Mouse (Mus musculus): Measurements from ENCODE around the gene Cnih1. TPM values are rescaled to one million over a fixed set of nuclear protein-coding genes. Genes with fewer than 3 reads are reported as not detected.
A peak's percentile ranks its signal among the peaks of the same experiment; 100 is the strongest.

Gene Cnih1
- polyA plus RNA-seq, 1 experiment from 2014 or later, result 178 TPM

DNA sequence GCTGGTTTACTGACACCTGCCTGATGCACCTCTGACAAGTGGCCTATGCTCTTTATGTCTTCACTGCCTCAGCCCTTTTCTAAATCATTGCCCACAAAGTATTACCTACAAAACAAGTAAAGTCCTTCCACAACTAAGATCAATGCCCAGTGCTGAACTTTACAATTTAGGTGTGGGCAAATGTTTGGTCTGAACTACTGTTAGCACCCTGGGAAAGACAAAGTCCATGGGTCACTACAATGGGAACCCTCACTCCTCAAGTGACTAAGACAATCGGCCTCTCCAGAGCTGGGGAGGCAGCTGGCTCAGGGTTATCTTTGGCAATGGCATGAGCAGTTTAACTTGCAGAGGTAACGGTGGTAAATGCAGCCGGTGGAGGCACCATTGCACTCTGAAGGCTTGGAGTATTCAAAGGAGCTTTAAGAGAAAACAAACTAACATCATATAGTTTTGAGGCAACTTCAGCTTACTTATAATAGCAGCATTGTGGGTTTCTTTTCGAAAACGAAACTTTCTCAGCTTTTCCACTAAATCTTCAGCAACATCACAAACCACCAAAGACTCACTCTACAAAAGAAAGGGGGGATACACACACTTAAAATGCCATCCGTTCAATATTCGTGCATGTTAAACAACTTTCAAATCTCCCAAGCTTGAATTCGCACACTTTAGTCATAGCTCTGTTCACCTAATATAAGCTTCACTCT is 28.9 kb upstream of the Cnih1 start:
- Histone ChIP-seq H3K4me1 (peaks cover 15% of the 10 kb centered on the region), H3K9me3 (no peaks in the 10 kb centered on the region), H3K27ac (replicated peaks) (no peak overlapping the region), H3K27me3 (no peaks in the 10 kb centered on the region), H3K4me2 (replicated peaks) (no peak overlapping the region), H3K4me3 (no peak overlapping the region), H3K36me3 (peaks cover 30% of the 10 kb centered on the region), H3K9ac (replicated peaks) (no peak overlapping the region)
- ATAC-seq (ENCODE audit: low FRiP score, low read depth), result no peak
- 93% methylated on average over 8 of the region's 8 CpGs for WGBS

DNA sequence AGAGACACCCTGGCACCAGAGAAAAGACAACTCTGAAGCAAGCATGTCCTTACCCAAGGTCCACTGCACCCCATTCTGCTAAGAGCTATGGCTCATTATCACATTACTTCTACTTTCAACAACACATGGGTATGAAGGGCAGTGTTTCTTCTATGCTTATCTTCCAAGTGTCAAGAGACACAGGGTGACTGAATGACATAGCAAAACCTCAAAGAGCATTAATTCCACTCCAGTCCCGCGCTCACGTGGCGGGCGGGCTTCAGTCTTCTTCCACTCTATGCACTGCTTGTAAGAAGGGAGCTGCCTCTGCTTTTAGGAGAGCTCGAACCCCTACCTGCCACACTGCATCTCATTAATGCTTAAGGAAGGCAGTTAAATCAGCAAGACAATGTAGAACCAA is 27.4 kb upstream of the Cnih1 start:
- WGBS, result 88% methylated on average over 6 of the region's 6 CpGs
- Histone ChIP-seq H3K27ac (replicated peaks) (no peak overlapping the region), H3K36me3 (peaks cover 37% of the 10 kb centered on the region), H3K27me3 (no peaks in the 10 kb centered on the region), H3K4me3 (no peak overlapping the region), H3K4me1 (peaks cover 8% of the 10 kb centered on the region), H3K9me3 (no peaks in the 10 kb centered on the region), H3K9ac (replicated peaks) (no peak overlapping the region), H3K4me2 (replicated peaks) (no peak overlapping the region)
- ATAC-seq (ENCODE audit: low FRiP score, low read depth), result no peak

DNA sequence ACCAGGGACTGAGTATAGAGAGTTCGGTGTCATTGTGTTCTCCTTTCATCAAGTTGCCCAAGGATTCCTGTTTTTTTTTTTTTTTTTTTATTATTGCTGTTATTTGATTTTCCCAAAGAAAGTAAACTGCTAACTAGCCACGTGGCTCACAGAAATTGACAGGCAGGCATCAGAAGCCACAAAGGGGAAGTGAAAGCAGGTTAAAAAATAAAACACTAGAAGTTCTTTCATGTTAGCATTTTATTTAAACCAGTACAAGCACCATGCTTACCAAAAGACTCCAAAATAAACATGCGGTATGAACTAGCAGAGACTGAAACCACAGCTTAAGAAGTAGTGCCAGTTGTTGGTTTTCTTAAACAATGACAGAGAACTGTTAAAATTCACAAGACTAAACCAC is 19.7 kb upstream of the Cnih1 start:
- Histone ChIP-seq H3K9ac (replicated peaks) (no peak overlapping the region), H3K4me3 (no peak overlapping the region), H3K27ac (replicated peaks) (no peak overlapping the region), H3K27me3 (no peaks in the 10 kb centered on the region), H3K36me3 (peaks cover 25% of the 10 kb centered on the region), H3K9me3 (no peaks in the 10 kb centered on the region), H3K4me1 (no peaks in the 10 kb centered on the region), H3K4me2 (replicated peaks) (no peak overlapping the region)
- WGBS, result 74% methylated on average over 3 of the region's 3 CpGs
- ATAC-seq (ENCODE audit: low FRiP score, low read depth), result no peak

DNA sequence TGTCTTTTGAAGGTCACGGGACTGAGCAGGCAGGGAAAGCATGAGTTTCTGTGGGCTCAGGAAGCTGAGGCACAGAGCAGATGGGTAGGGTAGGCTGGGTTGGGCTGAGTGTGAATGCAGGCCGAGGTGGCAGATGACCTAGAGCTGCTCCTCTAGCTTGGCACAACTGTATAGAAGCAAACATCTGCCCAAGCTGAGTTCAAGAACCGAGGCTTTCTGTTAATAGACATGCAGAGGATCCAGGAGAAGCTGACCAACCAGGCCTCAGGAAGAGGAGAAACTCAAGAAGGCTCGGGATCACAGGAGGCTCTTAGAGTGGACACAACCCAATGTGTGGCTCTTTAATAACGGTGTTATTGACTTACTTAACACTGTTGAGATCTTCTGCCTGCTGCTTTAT is 18.0 kb upstream of the Cnih1 start:
- H3K9me3 ChIP-seq, result no peaks in the 10 kb centered on the region
- H3K27me3 ChIP-seq, result no peaks in the 10 kb centered on the region
- H3K4me3 ChIP-seq, result no peak overlapping the region
- no peaks in the 10 kb centered on the region for H3K4me1 ChIP-seq
- WGBS, result 84% methylated on average over 5 of the region's 5 CpGs
- H3K36me3 ChIP-seq, result peaks cover 20% of the 10 kb centered on the region
- no peak overlapping the region for H3K27ac ChIP-seq (replicated peaks)
- H3K9ac ChIP-seq (replicated peaks), result no peak overlapping the region
- no peak overlapping the region for H3K4me2 ChIP-seq (replicated peaks)
- ATAC-seq (ENCODE audit: low FRiP score, low read depth), result no peak

DNA sequence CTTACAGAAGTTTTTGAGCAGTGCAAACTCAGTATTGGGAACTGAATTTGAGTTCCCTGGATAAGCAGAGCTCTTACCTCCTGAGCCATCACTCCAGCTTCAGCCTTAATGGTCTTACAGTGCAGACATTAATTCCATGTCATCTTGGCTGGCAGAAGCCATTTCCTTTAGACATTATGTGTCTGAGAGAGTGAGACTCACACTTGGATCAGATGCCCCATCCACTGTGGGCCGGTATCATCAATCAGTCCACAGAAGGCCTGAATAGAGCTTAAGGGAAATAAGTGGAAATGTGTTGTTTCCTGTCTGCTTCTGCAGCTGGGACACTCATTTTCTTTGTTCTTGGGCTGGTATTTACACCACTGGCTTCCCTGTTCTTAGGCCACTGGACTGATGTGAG is 15.6 kb upstream of the Cnih1 start:
- no peak for ATAC-seq (ENCODE audit: low FRiP score, low read depth)

DNA sequence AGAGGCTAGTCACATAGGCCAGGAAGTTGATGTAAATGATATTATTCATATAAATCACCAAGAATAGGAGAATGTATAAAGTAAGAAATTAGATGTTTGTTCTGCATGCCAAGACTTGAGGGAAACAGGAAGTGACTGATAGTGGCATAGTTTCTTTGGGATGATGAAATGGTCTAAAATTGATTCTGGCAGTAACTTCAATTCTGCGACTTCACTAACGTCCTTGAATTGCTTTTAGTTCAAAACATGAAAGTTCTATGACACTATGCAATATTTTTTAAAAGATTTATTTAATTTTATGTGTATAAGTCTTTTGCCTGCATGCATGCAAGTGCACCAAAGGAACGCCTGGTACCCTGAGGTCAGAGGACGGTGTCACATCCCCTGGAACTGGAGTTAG is 15.0 kb upstream of the Cnih1 start:
- 86% methylated on average over 4 of the region's 4 CpGs for WGBS
- Histone ChIP-seq H3K4me1 (no peaks in the 10 kb centered on the region), H3K36me3 (peaks cover 13% of the 10 kb centered on the region; the same call in 1 of the 2 replicates), H3K27ac (replicated peaks) (no peak overlapping the region), H3K9me3 (no peaks in the 10 kb centered on the region), H3K27me3 (no peaks in the 10 kb centered on the region), H3K4me3 (no peak overlapping the region), H3K4me2 (replicated peaks) (no peak overlapping the region), H3K9ac (replicated peaks) (no peak overlapping the region)
- ATAC-seq (ENCODE audit: low FRiP score, low read depth), result no peak

More for the DNA sequence above, 15.6 kb upstream of the Cnih1 start:
- no peaks in the 10 kb centered on the region for H3K9me3 ChIP-seq
- WGBS, result 91% methylated on average over 1 of the region's 1 CpGs
- no peak overlapping the region for H3K4me2 ChIP-seq (replicated peaks)
- H3K4me1 ChIP-seq, result no peaks in the 10 kb centered on the region
- peaks cover 13% of the 10 kb centered on the region; the same call in 1 of the 2 replicates for H3K36me3 ChIP-seq
- no peak overlapping the region for H3K4me3 ChIP-seq
- no peak overlapping the region for H3K27ac ChIP-seq (replicated peaks)
- no peak overlapping the region for H3K9ac ChIP-seq (replicated peaks)
- no peaks in the 10 kb centered on the region for H3K27me3 ChIP-seq

DNA sequence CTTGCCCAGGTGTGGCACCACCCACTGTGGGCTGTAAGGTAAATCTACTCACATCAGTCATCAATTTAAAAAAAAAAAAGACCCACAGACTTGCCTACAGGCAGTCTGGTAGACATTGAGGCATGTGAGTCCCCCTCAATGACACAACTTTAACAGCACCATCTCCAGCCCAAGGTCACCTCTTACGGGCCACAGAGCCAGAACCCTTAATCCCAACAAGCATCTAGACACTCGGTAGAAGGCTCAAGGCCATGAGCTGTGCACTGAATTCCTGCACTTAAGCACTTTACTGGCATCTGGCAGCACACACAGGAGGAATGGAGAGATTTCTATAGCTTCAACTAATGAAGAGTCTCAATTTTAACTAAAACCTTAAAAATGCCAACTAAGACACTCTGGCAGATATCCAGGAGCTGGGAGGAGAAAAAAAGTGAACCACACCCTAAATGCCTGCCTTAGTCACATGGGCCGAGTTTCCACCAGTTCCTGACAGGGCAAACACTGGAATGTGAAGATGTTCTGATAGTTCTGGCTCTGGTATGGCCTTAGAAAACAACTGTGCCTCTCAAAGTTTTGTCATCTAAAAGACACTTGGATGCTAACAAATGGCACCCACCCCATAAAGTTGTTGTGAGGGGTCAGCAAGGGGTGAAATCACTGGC is 12.6 kb upstream of the Cnih1 start:
- 90% methylated on average over 3 of the region's 3 CpGs for WGBS
- H3K36me3 ChIP-seq, result peaks cover 8% of the 10 kb centered on the region; the same call in 1 of the 2 replicates
- ATAC-seq (ENCODE audit: low FRiP score, low read depth), result no peak
- no peak overlapping the region for H3K4me3 ChIP-seq
- H3K4me2 ChIP-seq (replicated peaks), result no peak overlapping the region
- no peaks in the 10 kb centered on the region for H3K4me1 ChIP-seq
- no peak overlapping the region for H3K27ac ChIP-seq (replicated peaks)
- no peaks in the 10 kb centered on the region for H3K27me3 ChIP-seq
- no peak overlapping the region for H3K9ac ChIP-seq (replicated peaks)
- H3K9me3 ChIP-seq, result no peaks in the 10 kb centered on the region

DNA sequence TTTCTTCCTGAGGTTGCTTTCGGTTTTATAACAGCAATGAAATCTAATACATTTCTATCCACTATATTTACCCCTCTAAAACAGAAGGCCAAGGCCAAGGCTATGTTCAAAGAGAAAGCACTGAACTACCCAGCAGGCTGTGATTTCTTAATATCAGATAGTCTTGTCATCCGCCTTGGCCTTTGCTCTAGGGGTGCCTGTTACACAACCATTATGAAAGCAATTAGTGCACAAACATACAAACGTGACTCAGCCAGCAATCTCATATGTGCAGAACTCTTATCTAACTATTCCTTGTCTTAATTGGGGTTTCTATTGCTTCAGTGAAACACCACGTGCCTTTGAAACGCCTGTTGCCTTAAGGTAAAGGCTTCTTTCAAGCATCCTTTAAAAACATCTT is 5.9 kb upstream of the Cnih1 start:
- H3K4me1 ChIP-seq, result no peaks in the 10 kb centered on the region

DNA sequence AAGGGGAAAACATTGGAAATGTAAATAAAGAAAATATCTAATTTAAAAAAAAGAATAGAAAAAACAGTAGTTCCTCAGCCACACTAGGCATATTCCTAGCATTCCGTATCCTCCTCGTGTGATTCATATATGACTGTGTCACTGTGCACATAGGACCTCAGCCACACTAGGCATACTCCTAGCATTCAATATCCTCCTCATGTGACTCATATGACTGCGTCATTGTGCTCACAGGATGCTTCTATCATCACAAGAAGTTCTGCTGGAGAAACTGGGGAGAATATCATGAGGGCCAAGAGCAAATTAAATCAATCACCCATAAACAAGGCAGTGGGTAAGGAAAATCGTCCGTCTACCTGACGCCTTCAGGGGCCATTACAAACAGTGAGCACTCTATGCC is 2.5 kb upstream of the Cnih1 start:
- WGBS, result 95% methylated on average over 6 of the region's 6 CpGs
- ATAC-seq (ENCODE audit: low FRiP score, low read depth), result no peak
- peaks cover 13% of the 10 kb centered on the region for H3K4me1 ChIP-seq

More for the DNA sequence above, 5.9 kb upstream of the Cnih1 start:
- Histone ChIP-seq H3K9me3 (no peaks in the 10 kb centered on the region), H3K4me3 (no peak overlapping the region), H3K27me3 (no peaks in the 10 kb centered on the region), H3K9ac (replicated peaks) (no peak overlapping the region), H3K4me2 (replicated peaks) (no peak overlapping the region), H3K27ac (replicated peaks) (no peak overlapping the region), H3K36me3 (0 out of 2 replicates have a peak, but pooled peaks cover 2% of the 10 kb centered on the region)
- ATAC-seq (ENCODE audit: low FRiP score, low read depth), result no peak
- WGBS, result 85% methylated on average over 5 of the region's 5 CpGs

DNA sequence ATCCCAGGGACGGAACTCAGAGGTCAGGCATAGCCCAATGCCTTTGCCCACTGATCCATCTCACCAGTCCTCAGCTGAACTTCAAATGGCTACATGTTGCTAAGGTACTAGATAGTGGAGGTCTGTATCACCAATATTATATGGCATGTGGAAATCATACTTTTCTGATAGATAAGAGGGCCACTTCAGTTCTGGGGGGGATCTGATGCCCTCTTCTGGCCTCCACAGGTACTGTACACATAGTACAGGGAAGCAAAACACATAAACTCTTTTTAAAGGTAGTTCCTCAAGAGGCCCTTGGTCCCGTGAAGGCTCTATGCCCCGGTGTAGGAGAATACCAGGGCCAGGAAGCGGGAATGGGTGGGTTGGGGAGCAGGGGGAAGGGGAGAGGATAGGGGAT is 2.1 kb upstream of the Cnih1 start:
- no peak overlapping the region for H3K4me3 ChIP-seq
- no peaks in the 10 kb centered on the region for H3K27me3 ChIP-seq
- no peaks in the 10 kb centered on the region for H3K9me3 ChIP-seq
- 86% methylated on average over 4 of the region's 4 CpGs for WGBS
- no peak for ATAC-seq (ENCODE audit: low FRiP score, low read depth)
- H3K4me2 ChIP-seq (replicated peaks), result no peak overlapping the region
- peaks cover 13% of the 10 kb centered on the region for H3K4me1 ChIP-seq
- H3K9ac ChIP-seq (replicated peaks), result no peak overlapping the region
- no peak overlapping the region for H3K27ac ChIP-seq (replicated peaks)
- no peaks in the 10 kb centered on the region for H3K36me3 ChIP-seq

More for the DNA sequence above, 2.5 kb upstream of the Cnih1 start:
- Histone ChIP-seq H3K9ac (replicated peaks) (no peak overlapping the region), H3K27ac (replicated peaks) (no peak overlapping the region), H3K36me3 (no peaks in the 10 kb centered on the region), H3K9me3 (no peaks in the 10 kb centered on the region), H3K4me3 (no peak overlapping the region), H3K27me3 (no peaks in the 10 kb centered on the region), H3K4me2 (replicated peaks) (no peak overlapping the region)

DNA sequence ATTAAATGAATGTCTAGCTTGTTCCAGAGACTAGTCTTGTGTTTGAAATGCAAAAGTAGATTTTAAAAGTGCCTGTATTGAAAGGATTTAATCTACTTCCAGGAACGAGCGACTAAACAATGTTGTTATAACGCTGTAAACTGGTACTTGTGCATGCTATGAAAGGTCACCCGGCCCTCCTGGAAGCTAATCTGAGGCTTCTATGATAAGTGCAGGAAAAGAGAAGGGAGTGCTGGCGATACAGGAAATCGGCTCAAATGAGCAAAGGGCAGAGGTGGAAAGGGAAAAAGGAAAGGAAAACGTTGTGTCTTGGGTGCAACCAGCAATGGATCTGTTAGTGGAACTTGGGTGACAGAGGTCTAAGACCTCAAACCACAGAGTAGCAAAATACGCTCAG is 292 bp upstream of the Cnih1 start:
- ATAC-seq (ENCODE audit: low FRiP score, low read depth), result peak; percentile 13; the same call in 1 of the 2 replicates
- 27% methylated on average over 8 of the region's 8 CpGs for WGBS
- peak overlapping the region; percentile 97; the same call in 1 of the 2 replicates for H3K4me3 ChIP-seq
- peaks cover 15% of the 10 kb centered on the region for H3K4me1 ChIP-seq
- peak overlapping the region; percentile 99; the same call in 1 of the 2 replicates for H3K27ac ChIP-seq (replicated peaks)
- no peaks in the 10 kb centered on the region for H3K9me3 ChIP-seq
- H3K4me2 ChIP-seq (replicated peaks), result peak overlapping the region; percentile 79
- no peaks in the 10 kb centered on the region for H3K27me3 ChIP-seq
- H3K9ac ChIP-seq (replicated peaks), result no peak overlapping the region
- H3K36me3 ChIP-seq, result 0 out of 2 replicates have a peak, but pooled peaks cover 13% of the 10 kb centered on the region

DNA sequence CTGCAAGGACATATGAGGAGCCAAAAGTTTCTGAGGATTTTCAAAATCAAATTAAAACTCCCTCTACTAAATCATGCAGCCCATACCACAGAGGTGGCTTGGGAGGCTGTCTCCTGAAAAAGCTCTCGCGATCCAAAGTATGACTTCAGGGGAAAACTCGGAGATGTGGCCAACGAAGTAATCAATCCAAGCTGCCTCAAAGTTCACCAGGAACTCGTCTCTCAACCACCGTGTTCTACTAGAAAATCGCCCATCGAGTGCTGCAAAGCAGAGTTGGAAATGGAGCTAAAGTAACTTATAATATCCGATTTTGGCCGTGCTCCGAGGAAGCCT is 791 bp downstream of the Cnih1 start:
- Histone ChIP-seq H3K9ac (replicated peaks) (peak overlapping the region; percentile 98), H3K27ac (replicated peaks) (peak overlapping the region; percentile 99), H3K9me3 (no peaks in the 10 kb centered on the region), H3K36me3 (0 out of 2 replicates have a peak, but pooled peaks cover 20% of the 10 kb centered on the region), H3K4me3 (peak overlapping the region; percentile 97), H3K27me3 (no peaks in the 10 kb centered on the region), H3K4me2 (replicated peaks) (peak overlapping the region; percentile 79), H3K4me1 (peaks cover 15% of the 10 kb centered on the region)
- under 1% methylated on average over 11 of the region's 11 CpGs for WGBS
- no peak for ATAC-seq (ENCODE audit: low FRiP score, low read depth)
